In the genomic region with DNA sequence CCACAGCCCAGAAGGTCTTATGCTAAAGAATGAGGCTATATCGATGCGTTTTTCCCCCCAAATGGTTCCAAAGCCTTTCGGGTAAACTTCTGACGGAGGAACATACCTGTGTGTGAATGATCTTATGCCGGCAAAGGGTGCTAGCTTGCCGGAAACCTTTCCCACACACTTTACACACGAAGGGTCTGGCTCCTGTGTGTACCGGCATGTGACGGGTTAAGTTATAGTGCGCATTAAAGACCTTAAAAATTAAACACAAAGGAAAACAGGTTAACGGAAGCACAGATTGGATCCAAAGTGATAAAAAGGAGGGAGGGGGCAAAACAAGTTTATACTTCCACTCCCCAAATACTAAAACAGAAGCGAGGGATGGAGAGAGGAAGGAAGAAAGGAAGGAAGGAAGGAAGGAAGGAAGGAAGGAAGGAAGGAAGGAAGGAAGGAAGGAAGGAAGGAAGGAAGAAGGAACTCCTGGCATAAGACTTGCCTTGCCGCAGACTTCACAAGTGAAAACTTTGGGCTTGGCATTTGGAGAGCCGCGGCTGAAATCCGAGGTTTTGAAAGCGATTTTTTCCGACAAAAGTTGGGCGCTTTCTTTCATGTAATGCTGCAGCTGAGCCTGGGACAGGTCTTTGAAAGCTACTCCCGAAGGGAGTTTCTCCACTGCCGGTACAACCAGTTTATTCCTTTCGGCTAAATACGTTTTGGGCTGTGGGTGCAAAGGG, we compare ENCODE assay signal across 9 mouse cellular contexts. TPM values are rescaled to one million over a fixed set of nuclear protein-coding genes. Genes with fewer than 3 reads are reported as not detected.
DNase-seq lines count a peak whose midpoint lies in the region; ATAC-seq lines count a peak whose summit lies in the region.
"Had no signal": no experiment of that assay in that cellular context is flagged by ENCODE, and none has a peak within 500 bp of the region (broad histone marks: within the 10 kb centered on the region; RNA-seq: fewer than 3 reads in every experiment).

No protein-coding gene starts in this region.

- peak; percentile 60 for DNase-seq in embryo, embryonic 10.5 days (ENCODE audit: low spot score)
- no peak for DNase-seq in embryo, embryonic 11 days
- DNase-seq in kidney, postnatal 4 days = no peak
- no peak for DNase-seq in forebrain, embryonic 11.5 days (ENCODE audit: low spot score)
- peak; percentile 63 for DNase-seq in midbrain, embryonic 14.5 days
- DNase-seq in natural killer cell, adult 2 months (ENCODE audit: low spot score in 2 of 2) = no peak

- H3K27ac ChIP-seq in kidney, embryonic 15.5 days = no peak overlapping the region
- peak overlapping the region; percentile 86 for H3K27ac ChIP-seq in forebrain, embryonic 11.5 days (ENCODE audit: low read depth, low read length)
- H3K27ac ChIP-seq in midbrain, embryonic 14.5 days (replicated peaks; ENCODE audit: low read depth, low read length) = no peak overlapping the region
- H3K27ac ChIP-seq: kidney, postnatal 0 days had no signal

- H3K9ac ChIP-seq in kidney, embryonic 15.5 days = no peak overlapping the region
- H3K9ac ChIP-seq in forebrain, embryonic 11.5 days (ENCODE audit: low read length) = peak overlapping the region; percentile 91
- no peak overlapping the region for H3K9ac ChIP-seq in midbrain, embryonic 14.5 days (replicated peaks; ENCODE audit: low read length)

- peaks cover 28% of the 10 kb centered on the region for H3K4me1 ChIP-seq in kidney, embryonic 15.5 days
- peaks cover 12% of the 10 kb centered on the region; the same call in 1 of the 2 replicates for H3K4me1 ChIP-seq in forebrain, embryonic 11.5 days (replicated peaks; ENCODE audit: control insufficient read depth, insufficient read depth, low read length)
- H3K4me1 ChIP-seq in midbrain, embryonic 14.5 days (ENCODE audit: control insufficient read depth, insufficient read depth, low read length) = 0 out of 2 replicates have a peak, but pooled peaks cover 3% of the 10 kb centered on the region

- H3K27me3 ChIP-seq in kidney, embryonic 15.5 days = peaks cover 92% of the 10 kb centered on the region
- H3K27me3 ChIP-seq in forebrain, embryonic 11.5 days (ENCODE audit: control insufficient read depth, insufficient read depth, low read length) = peaks cover 18% of the 10 kb centered on the region
- peaks cover 93% of the 10 kb centered on the region for H3K27me3 ChIP-seq in midbrain, embryonic 14.5 days (ENCODE audit: control insufficient read depth, insufficient read depth, low read length)

- no peaks in the 10 kb centered on the region for H3K36me3 ChIP-seq in kidney, embryonic 15.5 days
- no peaks in the 10 kb centered on the region for H3K36me3 ChIP-seq in forebrain, embryonic 11.5 days (ENCODE audit: control insufficient read depth, insufficient read depth, low read length)
- H3K36me3 ChIP-seq in midbrain, embryonic 14.5 days (ENCODE audit: control insufficient read depth, insufficient read depth, low read length) = no peaks in the 10 kb centered on the region

- no peaks in the 10 kb centered on the region for H3K9me3 ChIP-seq in kidney, embryonic 15.5 days (replicated peaks)
- no peaks in the 10 kb centered on the region for H3K9me3 ChIP-seq in forebrain, embryonic 11.5 days (ENCODE audit: control insufficient read depth, low read length)
- no peaks in the 10 kb centered on the region for H3K9me3 ChIP-seq in midbrain, embryonic 14.5 days (ENCODE audit: control insufficient read depth, low read length)

- peak overlapping the region; percentile 20 for H3K4me3 ChIP-seq in kidney, embryonic 15.5 days (replicated peaks)
- H3K4me3 ChIP-seq in forebrain, embryonic 11.5 days (ENCODE audit: low read depth, low read length) = peak overlapping the region; percentile 66
- H3K4me3 ChIP-seq in midbrain, embryonic 14.5 days (replicated peaks; ENCODE audit: low read depth, low read length) = no peak overlapping the region

- no peak for ATAC-seq in kidney, embryonic 15.5 days (replicated peaks; ENCODE audit: low FRiP score)
- no peak for ATAC-seq in forebrain, embryonic 11.5 days (replicated peaks; ENCODE audit: low FRiP score)
- no peak for ATAC-seq in midbrain, embryonic 14.5 days (ENCODE audit: low FRiP score, low TSS enrichment)
- no peak for ATAC-seq in activated CD4-positive, CD25-positive, alpha-beta regulatory T cell, adult 4 months

- WGBS in kidney, embryonic 15.5 days = under 1% methylated on average over 23 of the region's 23 CpGs
- under 1% methylated on average over 23 of the region's 23 CpGs for WGBS in forebrain, embryonic 11.5 days
- 1% methylated on average over 23 of the region's 23 CpGs for WGBS in midbrain, embryonic 14.5 days

- peak overlapping the region; percentile 44 for H3K4me2 ChIP-seq in kidney, embryonic 15.5 days
- peak overlapping the region; percentile 75 for H3K4me2 ChIP-seq in forebrain, embryonic 11.5 days (ENCODE audit: low read depth, low read length, severe bottlenecking)
- H3K4me2 ChIP-seq in midbrain, embryonic 14.5 days (ENCODE audit: low read length) = no peak overlapping the region

RNA-seq across cellular contexts. Expression of a gene that starts 1.2 kb away (rescaled TPM):
- polyA plus RNA-seq in kidney, embryonic 15.5 days (2015; fragmentation: Nextera tagmentation; extraction: Ambion mirVana) = not detected in 2 replicates
- polyA plus RNA-seq in forebrain, embryonic 11.5 days (2014; fragmentation: Nextera tagmentation; extraction: Ambion mirVana) = 34.9 and 37.0 TPM in 2 replicates
- not detected in 2 replicates for polyA plus RNA-seq in midbrain, embryonic 14.5 days (2014; fragmentation: Nextera tagmentation; extraction: Ambion mirVana)
- not detected for polyA plus RNA-seq in activated CD4-positive, CD25-positive, alpha-beta regulatory T cell, adult 4 months (2017; shearing (Covaris generic))
- polyA plus RNA-seq: kidney, postnatal 0 days had no signal

Comparison
In these comparisons a context has a peak if more than half of its experiments do, and no peak if none do; other contexts are left out.
1. DNase-seq: peak in embryo, embryonic 10.5 days (single experiment) and midbrain, embryonic 14.5 days (single experiment); none in embryo, embryonic 11 days (single experiment), kidney, postnatal 4 days (0 of 2), forebrain, embryonic 11.5 days (single experiment) and natural killer cell, adult 2 months (0 of 2).
2. RNA of a gene that starts 1.2 kb away (polyA plus RNA-seq): 34.9 to 37.0 TPM in forebrain, embryonic 11.5 days; not detected in kidney, embryonic 15.5 days, not detected in midbrain, embryonic 14.5 days and not detected in activated CD4-positive, CD25-positive, alpha-beta regulatory T cell, adult 4 months; every median in the first group is over 10 times any median in the second.